ENCODE assay signal across 16 mouse cellular contexts in the genomic region with DNA sequence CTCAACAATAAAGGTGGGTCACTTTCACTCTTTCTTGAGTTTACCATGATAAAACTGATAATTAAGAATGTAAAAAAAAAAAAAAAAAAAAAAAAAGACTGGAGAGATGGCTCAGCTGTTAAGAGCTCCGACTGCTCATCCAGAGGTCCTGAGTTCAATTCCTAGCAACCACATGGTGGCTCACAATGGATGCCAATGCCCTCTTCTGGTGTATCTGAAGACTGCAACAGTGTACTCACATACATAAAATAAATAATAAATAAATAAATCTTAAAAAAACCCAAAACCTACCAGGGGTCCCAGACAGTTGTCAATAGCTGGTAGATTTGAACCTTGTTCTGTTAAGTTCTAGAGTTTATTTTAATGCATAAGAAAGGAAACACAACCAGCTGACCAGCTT. TPM values are rescaled to one million over a fixed set of nuclear protein-coding genes. Genes with fewer than 3 reads are reported as not detected.
DNase-seq lines count a peak whose midpoint lies in the region; ATAC-seq and TF ChIP-seq lines count a peak whose summit lies in the region.
"Had no signal": no experiment of that assay in that cellular context is flagged by ENCODE, and none has a peak within 500 bp of the region (broad histone marks: within the 10 kb centered on the region; RNA-seq: fewer than 3 reads in every experiment).

No protein-coding gene starts in this region.

- no peak overlapping the region for H3K4me3 ChIP-seq in gastrocnemius, adult 2 months
- no peak overlapping the region for H3K4me3 ChIP-seq in liver, adult 2 months (ENCODE audit: insufficient read depth, low read depth, low read length)
- no peak overlapping the region for H3K4me3 ChIP-seq in liver, embryonic 11.5 days (ENCODE audit: low read depth, low read length)
- H3K4me3 ChIP-seq: embryonic facial prominence, embryonic 12.5 days; hindbrain, embryonic 13.5 days; kidney, embryonic 15.5 days; limb, embryonic 15.5 days; neural tube, embryonic 12.5 days had no signal

- intact Hi-C loops in gastrocnemius, adult 2 months (cut with DNase I): no loop called here

- no peak overlapping the region for H3K4me2 ChIP-seq in liver, embryonic 11.5 days
- H3K4me2 ChIP-seq: embryonic facial prominence, embryonic 12.5 days; hindbrain, embryonic 13.5 days; kidney, embryonic 15.5 days; limb, embryonic 15.5 days; neural tube, embryonic 12.5 days had no signal

- ATAC-seq in liver, embryonic 11.5 days (replicated peaks; ENCODE audit: low FRiP score): no peak

- no peaks in the 10 kb centered on the region for H3K9me3 ChIP-seq in liver, embryonic 11.5 days (ENCODE audit: control insufficient read depth, low read length)
- H3K9me3 ChIP-seq: embryonic facial prominence, embryonic 12.5 days; hindbrain, embryonic 13.5 days; kidney, embryonic 15.5 days; limb, embryonic 15.5 days; neural tube, embryonic 12.5 days had no signal

- peak; percentile 49 for TF ChIP-seq CTCF in gastrocnemius, adult 2 months (IDR thresholded peaks at IDR 0.05)
- no peak for TF ChIP-seq CTCF in liver, adult 2 months (IDR thresholded peaks at IDR 0.05; ENCODE audit: low read depth, low read length)

- no peaks in the 10 kb centered on the region for H3K36me3 ChIP-seq in liver, adult 2 months (ENCODE audit: control insufficient read depth, insufficient read depth, low read length)
- no peaks in the 10 kb centered on the region for H3K36me3 ChIP-seq in liver, embryonic 11.5 days (ENCODE audit: control insufficient read depth, insufficient read depth, low read length)
- H3K36me3 ChIP-seq: embryonic facial prominence, embryonic 12.5 days; hindbrain, embryonic 13.5 days; kidney, embryonic 15.5 days; limb, embryonic 15.5 days; neural tube, embryonic 12.5 days had no signal

- no peak overlapping the region for H3K27ac ChIP-seq in gastrocnemius, adult 2 months
- H3K27ac ChIP-seq in liver, adult 2 months (replicated peaks; ENCODE audit: insufficient read depth, low read depth, low read length): no peak overlapping the region
- H3K27ac ChIP-seq in liver, embryonic 11.5 days (ENCODE audit: low read depth, low read length): no peak overlapping the region
- H3K27ac ChIP-seq: embryonic facial prominence, embryonic 12.5 days; hindbrain, embryonic 13.5 days; kidney, embryonic 15.5 days; limb, embryonic 15.5 days; neural tube, embryonic 12.5 days had no signal

- H3K9ac ChIP-seq in liver, adult 2 months (ENCODE audit: low read depth, low read length): no peak overlapping the region
- H3K9ac ChIP-seq in liver, embryonic 11.5 days (ENCODE audit: low read depth, low read length): no peak overlapping the region
- H3K9ac ChIP-seq: embryonic facial prominence, embryonic 12.5 days; hindbrain, embryonic 13.5 days; kidney, embryonic 15.5 days; limb, embryonic 15.5 days; neural tube, embryonic 12.5 days had no signal

- TF ChIP-seq POLR2A in liver, adult 2 months (IDR thresholded peaks at IDR 0.05; ENCODE audit: extremely low read depth, insufficient read depth, low read length): no peak

- peaks cover 8% of the 10 kb centered on the region for H3K4me1 ChIP-seq in liver, adult 2 months (ENCODE audit: control insufficient read depth, insufficient read depth, low read length)
- peaks cover 21% of the 10 kb centered on the region for H3K4me1 ChIP-seq in liver, embryonic 11.5 days (replicated peaks; ENCODE audit: control insufficient read depth, insufficient read depth, low read length)

- 80% methylated on average over 1 of the region's 1 CpGs for WGBS in liver, adult 2 months
- 76% methylated on average over 1 of the region's 1 CpGs for WGBS in liver, embryonic 11.5 days

- no peaks in the 10 kb centered on the region for H3K27me3 ChIP-seq in liver, adult 2 months (ENCODE audit: control insufficient read depth, insufficient read depth, low read length)
- H3K27me3 ChIP-seq in liver, embryonic 11.5 days (replicated peaks; ENCODE audit: control insufficient read depth, insufficient read depth, low read length): peaks cover 39% of the 10 kb centered on the region

- DNase-seq in gastrocnemius, adult 2 months: no peak
- DNase-seq in gastrocnemius, adult 18-20 months (ENCODE audit: low spot score): no peak
- DNase-seq in liver, adult 2 months (ENCODE audit: extremely low read depth, low read depth, low spot score): peak; percentile 14
- DNase-seq in liver, embryonic 11.5 days (ENCODE audit: low spot score): no peak
- peak; percentile 28 for DNase-seq in 3T3-L1 (ENCODE audit: low read depth, low spot score)
- peak; percentile 21 for DNase-seq in NIH3T3 (ENCODE audit: low read depth)
- no peak for DNase-seq in retina, embryonic 14.5 days (ENCODE audit: low spot score)
- no peak for DNase-seq in yolk sac, embryonic 10.5 days (ENCODE audit: low spot score)
- DNase-seq: cerebellum, postnatal 25 days; heart, adult 11 months had no signal

- H3K79me2 ChIP-seq in liver, adult 2 months (ENCODE audit: control insufficient read depth, insufficient read depth, low read length): no peaks in the 10 kb centered on the region

RNA-seq across cellular contexts. Expression of a gene that starts 5.8 kb away (rescaled TPM):
- total RNA-seq in gastrocnemius, adult 2 months (2021): under 1 TPM; 0.23 to 0.42 TPM
- under 1 TPM; 0.34 to 0.57 TPM for total RNA-seq in gastrocnemius, adult 18-20 months (2021)
- 0.09 TPM in 1 of 2 replicates, not detected in the other for total RNA-seq in liver, adult 2 months (2014; rRNA removed)
- 0.25 and 0.86 TPM in 2 replicates for polyA plus RNA-seq in liver, adult 2 months (2012; rRNA removed)
- 20.8 and 23.6 TPM in 2 replicates for polyA plus RNA-seq in liver, embryonic 11.5 days (2014; fragmentation: Nextera tagmentation; extraction: Ambion mirVana)

RNA-seq across cellular contexts. Expression of a gene that starts 7.8 kb away (rescaled TPM):
- 1 to 10 TPM; 2.6 to 3.2 TPM for total RNA-seq in gastrocnemius, adult 2 months (2021)
- under 1 TPM; 0.55 to 0.85 TPM for total RNA-seq in gastrocnemius, adult 18-20 months (2021)
- 1.5 and 1.6 TPM in 2 replicates for total RNA-seq in liver, adult 2 months (2014; rRNA removed)
- 0.78 and 1.5 TPM in 2 replicates for polyA plus RNA-seq in liver, adult 2 months (2012; rRNA removed)
- 0.66 and 1.5 TPM in 2 replicates for polyA plus RNA-seq in liver, embryonic 11.5 days (2014; fragmentation: Nextera tagmentation; extraction: Ambion mirVana)
- total RNA-seq: megakaryocyte progenitor cell, adult 5-6 weeks had no signal

RNA-seq across cellular contexts. Expression of a gene that starts 8.6 kb away (rescaled TPM):
- total RNA-seq in gastrocnemius, adult 2 months (2021): 1 to 10 TPM; 4.1 to 4.6 TPM
- 1 to 10 TPM; 3.3 to 4.0 TPM for total RNA-seq in gastrocnemius, adult 18-20 months (2021)
- total RNA-seq in liver, adult 2 months (2014; rRNA removed): 27.5 and 27.9 TPM in 2 replicates
- polyA plus RNA-seq in liver, adult 2 months (2012; rRNA removed): 17.4 and 17.7 TPM in 2 replicates
- 8.0 and 8.6 TPM in 2 replicates for polyA plus RNA-seq in liver, embryonic 11.5 days (2014; fragmentation: Nextera tagmentation; extraction: Ambion mirVana)

RNA-seq across cellular contexts. Expression of a gene that starts 19.0 kb away (rescaled TPM):
- total RNA-seq in gastrocnemius, adult 2 months (2021): 10 to 100 TPM; 20.5 to 29.9 TPM
- total RNA-seq in gastrocnemius, adult 18-20 months (2021): 10 to 100 TPM; 17.9 to 18.5 TPM
- 7.7 and 13.5 TPM in 2 replicates for total RNA-seq in liver, adult 2 months (2014; rRNA removed)
- polyA plus RNA-seq in liver, adult 2 months (2012; rRNA removed): 6.3 and 8.8 TPM in 2 replicates
- polyA plus RNA-seq in liver, embryonic 11.5 days (2014; fragmentation: Nextera tagmentation; extraction: Ambion mirVana): 34.9 and 36.6 TPM in 2 replicates

RNA-seq across cellular contexts. Expression of a gene that starts 57.8 kb away (rescaled TPM):
- total RNA-seq in gastrocnemius, adult 2 months (2021): 1 to 10 TPM; 4.0 to 5.1 TPM
- total RNA-seq in gastrocnemius, adult 18-20 months (2021): 1 to 10 TPM; 3.2 to 5.5 TPM
- total RNA-seq in liver, adult 2 months (2014; rRNA removed): 10.3 and 11.7 TPM in 2 replicates
- 8.3 and 16.2 TPM in 2 replicates for polyA plus RNA-seq in liver, adult 2 months (2012; rRNA removed)
- polyA plus RNA-seq in liver, embryonic 11.5 days (2014; fragmentation: Nextera tagmentation; extraction: Ambion mirVana): 13.2 and 17.7 TPM in 2 replicates

Comparison
In these comparisons a context has a peak if more than half of its experiments do, and no peak if none do; other contexts are left out.
1. DNase-seq: peak in liver, adult 2 months (single experiment), 3T3-L1 (single experiment) and NIH3T3 (single experiment); none in gastrocnemius, adult 2 months (single experiment), gastrocnemius, adult 18-20 months (single experiment), liver, embryonic 11.5 days (single experiment), retina, embryonic 14.5 days (single experiment) and yolk sac, embryonic 10.5 days (single experiment).